Mouse (Mus musculus): ENCODE measurements at regions not wholly inside any gene's neighbourhood (a gene's known extent, or its start where the extent isn't known, plus 50 kb on each side); places are given as distances from the start of the nearest gene placed in this dataset.

GRCm38 (mm10) chr2:51073040-51073594 is 75.8 kb downstream of the Rnd3 start:
- intact Hi-C loops (cut with DNase I), result no loop called here
- no peak for DNase-seq

- DNase-seq, result no peak
- intact Hi-C loops (cut with DNase I), result no loop called here
Measured at GRCm38 (mm10) chr2:51072346-51072885, 76.5 kb downstream of the Rnd3 start.

- intact Hi-C loops (cut with DNase I), result no loop called here
- DNase-seq, result no peak
Measured at GRCm38 (mm10) chr2:51070902-51071301, 78.0 kb downstream of the Rnd3 start.

GRCm38 (mm10) chr2:51066423-51066831 is 82.5 kb downstream of the Rnd3 start:
- intact Hi-C loops (cut with DNase I), result no loop called here
- no peak for DNase-seq

- DNase-seq, result no peak
- intact Hi-C loops (cut with DNase I), result no loop called here
Measured at GRCm38 (mm10) chr2:51065821-51066220, 83.1 kb downstream of the Rnd3 start.

GRCm38 (mm10) chr2:51064821-51065220 is 84.1 kb downstream of the Rnd3 start:
- intact Hi-C loops (cut with DNase I), result no loop called here
- DNase-seq, result no peak

GRCm38 (mm10) chr2:51062049-51062448 is 86.9 kb downstream of the Rnd3 start:
- DNase-seq, result no peak
- intact Hi-C loops (cut with DNase I), result no loop called here

- intact Hi-C loops (cut with DNase I), result no loop called here
- DNase-seq, result no peak
Measured at GRCm38 (mm10) chr2:51058158-51058557, 90.8 kb downstream of the Rnd3 start.

GRCm38 (mm10) chr2:51056141-51056731 is 92.7 kb downstream of the Rnd3 start:
- DNase-seq, result no peak
- intact Hi-C loops (cut with DNase I), result no loop called here

- intact Hi-C loops (cut with DNase I), result no loop called here
- no peak for DNase-seq
Measured at GRCm38 (mm10) chr2:51055339-51055738, 93.6 kb downstream of the Rnd3 start.

GRCm38 (mm10) chr2:51049834-51050170 is 99.1 kb downstream of the Rnd3 start:
- intact Hi-C loops (cut with DNase I), result no loop called here
- no peak for DNase-seq

GRCm38 (mm10) chr2:51049101-51049833 is 99.6 kb downstream of the Rnd3 start:
- DNase-seq, result no peak
- intact Hi-C loops (cut with DNase I), result no loop called here

GRCm38 (mm10) chr2:51047520-51047919 is 101.4 kb downstream of the Rnd3 start:
- DNase-seq, result no peak
- intact Hi-C loops (cut with DNase I), result no loop called here

- intact Hi-C loops (cut with DNase I), result no loop called here
- no peak for DNase-seq
Measured at GRCm38 (mm10) chr2:51045626-51046025, 103.3 kb downstream of the Rnd3 start.

GRCm38 (mm10) chr2:51041101-51041500 is 107.8 kb downstream of the Rnd3 start:
- intact Hi-C loops (cut with DNase I), result no loop called here

GRCm38 (mm10) chr2:51038685-51039084 is 110.2 kb downstream of the Rnd3 start:
- DNase-seq, result no peak
- intact Hi-C loops (cut with DNase I), result no loop called here

More at GRCm38 (mm10) chr2:51041101-51041500, 107.8 kb downstream of the Rnd3 start:
- DNase-seq, result no peak

GRCm38 (mm10) chr2:51036995-51037394 is 111.9 kb downstream of the Rnd3 start:
- no peak for DNase-seq
- intact Hi-C loops (cut with DNase I), result no loop called here

GRCm38 (mm10) chr2:51036190-51036755 is 112.6 kb downstream of the Rnd3 start:
- DNase-seq, result no peak
- intact Hi-C loops (cut with DNase I), result no loop called here

- intact Hi-C loops (cut with DNase I), result no loop called here
- DNase-seq, result no peak
Measured at GRCm38 (mm10) chr2:51033881-51034280, 115.0 kb downstream of the Rnd3 start.

- no peak for DNase-seq
- intact Hi-C loops (cut with DNase I), result no loop called here
Measured at GRCm38 (mm10) chr2:51022479-51022878, 126.4 kb downstream of the Rnd3 start.

GRCm38 (mm10) chr2:51016129-51016402 is 132.8 kb downstream of the Rnd3 start:
- intact Hi-C loops (cut with DNase I), result no loop called here

More at GRCm38 (mm10) chr2:51016129-51016402, 132.8 kb downstream of the Rnd3 start:
- no peak for DNase-seq
